Mouse (Mus musculus) hematopoietic stem cell, adult 5-6 weeks (primary cell): ENCODE results near the gene Tmem150b. TPM values are rescaled to one million over a fixed set of nuclear protein-coding genes. Genes with fewer than 3 reads are reported as not detected.

Experiments used
- ATAC-seq, 2 experiments: fragments of 125-278 bp in 1 of 2; replicated peaks in 1 of 2; 2 replicates each; pipeline ENCODE4 v1.8.0; 2016 to 2017; ENCODE audit warnings: inconsistent platforms in 2 of 2, mild to moderate bottlenecking in 2 of 2, moderate number of reproducible peaks in 2 of 2, low read depth in 1 of 2, moderate TSS enrichment in 1 of 2; ENCODE audit not compliant: low FRiP score in 2 of 2, poor library complexity in 2 of 2, severe bottlenecking in 2 of 2, insufficient read depth in 1 of 2, low TSS enrichment in 1 of 2
- total RNA-seq: library from RNA; stranded (forward); fragments of 172-1452, 232-1000 nt; gene quantifications from 2 replicates; pipeline ENCODE4 v1.2.3, GENCODE M21; 2017

The Tmem150b gene
- total RNA-seq, 1 experiment from 2014 or later: 5.0 TPM

DNA sequence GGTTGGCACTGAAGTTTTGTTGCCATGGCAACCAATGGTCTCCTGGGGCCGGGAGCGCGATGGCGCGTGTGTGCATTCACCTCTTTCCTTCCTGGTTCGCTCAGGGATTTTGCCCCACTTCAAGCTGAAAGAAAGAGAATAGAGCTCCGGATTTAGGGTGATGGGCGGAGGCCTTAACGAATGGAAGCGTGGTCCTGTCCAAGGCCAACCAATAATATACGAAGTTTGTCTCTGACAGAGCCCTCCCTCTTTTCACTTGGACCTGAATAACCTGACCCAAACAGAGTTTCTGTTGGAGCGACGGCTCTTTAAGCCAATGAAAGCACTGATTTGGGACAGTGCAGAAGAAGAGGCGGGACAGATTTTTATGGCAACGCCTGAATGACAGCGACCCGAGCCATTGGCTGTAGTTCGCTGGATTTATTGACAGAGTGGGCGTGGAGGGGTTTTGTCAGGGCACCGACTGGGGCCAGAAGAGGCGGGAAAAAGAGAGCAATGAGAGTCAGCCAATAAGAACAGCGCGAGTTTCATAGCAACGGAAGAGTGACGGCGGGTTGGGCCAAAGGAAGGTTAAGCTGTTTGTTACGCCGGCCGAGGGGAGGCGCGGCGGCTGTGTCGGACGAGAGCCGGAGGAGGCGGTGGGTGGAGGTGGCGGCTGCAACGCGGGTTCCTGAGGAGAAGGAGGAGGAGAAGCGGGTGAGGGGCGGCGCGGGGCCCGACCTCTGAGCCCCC, 14.7 kb upstream of the Tmem150b start, which contains the start of gene Kmt5c:
Gene Kmt5c, plus strand, starts transcription at position 572 of the 732 bp plus-strand sequence.
- peak; percentile 92 to 94 for ATAC-seq

DNA sequence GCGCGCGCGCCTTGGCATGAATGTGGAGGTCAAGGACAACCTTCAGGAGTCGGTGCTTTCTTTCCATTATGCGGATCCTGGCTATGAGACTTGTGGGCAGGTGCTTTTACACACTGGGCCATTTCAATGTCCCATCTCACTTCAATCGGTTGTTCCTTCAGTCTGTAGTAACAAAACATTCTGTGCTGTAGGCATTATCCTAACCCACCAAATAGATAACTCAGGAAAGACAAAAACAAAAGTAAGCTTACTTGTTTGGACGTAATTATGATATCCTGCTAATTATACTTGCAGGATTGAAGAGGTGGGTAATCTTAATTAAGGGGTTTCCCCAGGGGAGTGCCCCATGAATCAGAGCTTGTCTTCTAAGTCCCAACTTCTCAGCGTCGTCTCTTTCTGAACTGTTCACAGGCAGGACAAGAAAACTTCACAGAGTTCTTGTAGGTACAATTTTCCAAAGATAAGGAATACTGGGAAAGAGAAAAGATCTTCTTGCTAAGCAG, 14.0 kb upstream of the Tmem150b start:
- ATAC-seq: no peak

DNA sequence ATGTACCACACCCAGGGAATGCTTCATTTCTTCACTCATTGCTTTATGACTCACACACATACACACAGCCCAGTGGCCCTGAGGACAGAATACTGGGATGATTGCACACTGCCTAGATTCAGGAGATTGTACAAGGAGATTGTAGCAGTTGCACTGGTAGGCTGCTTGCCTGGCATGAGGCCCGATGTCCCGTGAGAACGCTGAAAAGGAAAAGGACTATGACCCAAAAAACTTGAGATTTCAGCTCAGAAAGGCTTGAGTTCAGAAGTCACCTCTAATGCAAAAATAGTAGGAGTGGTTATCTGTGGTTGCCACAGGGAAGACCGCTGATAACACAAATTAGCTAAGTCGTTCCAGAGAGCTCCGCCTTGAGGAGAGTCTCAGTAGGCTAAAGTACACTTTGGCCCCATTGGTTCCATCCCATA, 7.9 kb upstream of the Tmem150b start:
- no peak for ATAC-seq

DNA sequence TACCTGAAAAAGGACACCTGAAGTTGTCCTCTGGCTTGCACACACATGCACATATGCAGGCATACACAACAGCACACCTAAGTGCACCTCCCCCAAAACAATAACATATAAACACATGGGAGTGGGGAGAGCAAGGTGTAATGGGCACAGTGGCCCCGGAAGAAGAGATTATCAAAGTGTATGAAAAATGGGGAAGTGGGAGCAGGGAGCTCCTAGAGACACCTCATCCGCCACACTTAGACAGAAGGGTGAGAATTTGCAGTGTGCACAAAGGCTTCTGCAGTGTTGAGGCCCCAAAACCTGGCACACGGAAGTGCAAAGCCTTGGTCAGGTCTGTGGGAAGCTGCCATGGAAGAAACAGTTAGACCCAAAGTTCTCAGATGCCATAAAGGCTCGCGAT, 6.0 kb upstream of the Tmem150b start:
- ATAC-seq: peak in 1 of 2 experiments; percentile 21; a peak in 1 of 4 replicates

DNA sequence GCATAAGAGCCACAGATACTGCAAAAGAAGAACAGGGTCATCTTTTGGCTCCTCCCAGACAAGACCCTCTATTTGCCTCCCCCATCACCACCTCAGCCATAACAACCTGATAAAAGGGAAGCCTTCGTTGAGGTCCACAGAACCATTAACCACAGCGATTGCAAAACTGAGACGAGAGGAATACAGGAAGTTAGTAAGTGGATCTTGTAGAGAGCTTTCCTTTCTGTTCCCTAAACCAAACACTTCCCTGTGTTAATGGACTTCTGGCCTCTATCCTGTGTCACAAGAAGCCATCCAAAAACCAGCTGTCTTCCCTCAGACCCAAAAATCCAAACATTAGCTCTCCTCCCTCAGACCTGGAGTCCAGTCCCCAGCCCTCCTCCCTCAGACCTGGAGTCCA, 690 bp downstream of the Tmem150b start:
- ATAC-seq: peak; percentile 61; a peak in 2 of 4 replicates

DNA sequence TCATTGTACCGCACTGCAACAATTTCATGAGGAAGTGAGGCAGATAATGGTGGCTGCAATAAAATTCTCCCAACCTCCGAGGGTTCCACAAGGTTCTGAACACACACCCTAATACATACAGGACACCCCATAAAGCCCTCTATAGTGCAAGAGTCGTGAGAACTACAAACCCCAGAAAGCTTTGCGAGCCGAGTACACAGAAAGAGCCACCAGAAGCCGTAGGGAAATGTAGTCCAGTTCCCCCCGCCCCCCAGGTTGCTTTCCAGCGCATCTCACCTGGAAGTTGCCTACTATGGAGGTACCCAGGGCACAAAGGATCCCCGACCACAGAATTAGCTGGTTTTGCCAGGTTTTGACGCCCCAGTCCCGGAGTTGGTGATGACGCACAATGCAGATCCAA, 1.5 kb downstream of the Tmem150b start:
- peak in 1 of 2 experiments; percentile 39; a peak in 2 of 4 replicates for ATAC-seq

DNA sequence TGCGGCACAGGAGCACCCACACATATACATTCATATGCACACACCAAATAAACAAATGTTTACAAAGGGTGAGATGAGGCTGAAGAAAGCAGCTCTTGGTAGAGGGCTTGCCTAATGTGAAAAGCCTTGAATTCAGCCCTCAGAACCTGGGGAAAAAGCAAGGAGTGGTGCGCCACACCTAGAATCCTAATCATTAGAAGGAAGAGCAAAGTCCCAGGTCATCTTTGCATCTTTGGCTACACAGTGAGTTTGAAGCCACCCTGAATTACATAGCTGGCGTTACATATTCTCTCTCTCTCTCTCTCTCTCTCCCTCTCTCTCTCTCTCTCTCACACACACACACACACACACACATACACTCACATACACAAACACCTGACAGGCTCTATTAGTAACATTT, 5.8 kb downstream of the Tmem150b start:
- no peak for ATAC-seq

DNA sequence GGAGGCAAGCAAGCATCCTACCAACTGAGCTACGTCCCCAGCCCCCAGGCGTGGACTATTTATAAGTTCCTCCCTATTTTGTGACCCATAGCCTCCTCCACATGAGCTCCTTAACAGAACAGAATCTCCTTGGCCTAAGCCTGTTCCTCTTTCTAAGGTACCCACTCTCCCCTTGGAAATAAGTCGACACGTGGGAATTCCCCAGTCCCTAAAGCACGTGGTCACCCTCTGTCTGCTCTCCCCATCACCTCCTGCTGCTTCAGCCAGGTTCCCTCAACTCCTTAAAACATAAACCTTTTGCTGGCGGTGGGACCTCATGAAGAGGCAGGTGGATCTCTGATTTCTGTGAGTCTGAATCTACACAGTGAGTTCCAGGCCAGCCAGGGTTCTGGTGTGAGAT, 8.1 kb downstream of the Tmem150b start:
- ATAC-seq: no peak

DNA sequence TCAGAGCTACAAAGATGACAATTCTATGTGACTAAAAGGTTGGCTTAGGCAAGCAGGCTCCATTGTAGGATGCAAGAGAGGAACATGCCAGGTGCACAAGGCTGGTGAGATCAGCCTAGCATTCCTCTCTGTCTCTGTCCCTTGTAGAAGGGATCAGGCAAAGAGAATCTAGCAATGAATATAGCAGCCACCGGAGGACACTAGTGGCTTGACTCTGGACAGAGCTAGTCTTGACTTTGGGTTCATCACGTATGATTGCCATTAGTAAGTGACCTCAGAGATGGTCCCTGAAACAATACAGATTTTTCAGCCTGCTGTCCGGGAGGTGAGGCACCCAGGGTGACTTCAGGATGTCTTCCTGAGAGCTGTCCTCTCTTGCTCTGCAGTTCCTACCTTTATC, 12.5 kb downstream of the Tmem150b start:
- no peak; a peak in 1 of 4 replicates for ATAC-seq

DNA sequence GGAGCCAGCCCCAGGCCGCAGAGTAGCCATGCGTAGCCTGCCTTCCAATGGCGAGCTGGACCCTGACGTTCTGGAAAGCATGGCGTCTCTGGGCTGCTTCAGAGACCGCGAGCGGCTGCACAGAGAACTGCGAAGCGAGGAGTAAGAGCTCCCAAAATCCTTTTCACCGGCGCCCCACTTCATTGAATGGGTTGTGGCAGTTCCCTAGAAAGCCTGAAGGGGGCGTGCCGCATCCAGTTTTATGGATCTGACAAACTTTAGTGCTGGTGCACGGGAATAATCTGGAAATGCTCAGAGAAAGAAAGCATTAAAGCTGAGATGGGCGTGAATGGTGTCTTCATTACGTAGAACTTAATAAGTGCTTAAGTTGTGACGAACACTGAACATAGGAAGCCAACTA, 20.0 kb downstream of the Tmem150b start:
- peak; percentile 41 to 48; a peak in 3 of 4 replicates for ATAC-seq

DNA sequence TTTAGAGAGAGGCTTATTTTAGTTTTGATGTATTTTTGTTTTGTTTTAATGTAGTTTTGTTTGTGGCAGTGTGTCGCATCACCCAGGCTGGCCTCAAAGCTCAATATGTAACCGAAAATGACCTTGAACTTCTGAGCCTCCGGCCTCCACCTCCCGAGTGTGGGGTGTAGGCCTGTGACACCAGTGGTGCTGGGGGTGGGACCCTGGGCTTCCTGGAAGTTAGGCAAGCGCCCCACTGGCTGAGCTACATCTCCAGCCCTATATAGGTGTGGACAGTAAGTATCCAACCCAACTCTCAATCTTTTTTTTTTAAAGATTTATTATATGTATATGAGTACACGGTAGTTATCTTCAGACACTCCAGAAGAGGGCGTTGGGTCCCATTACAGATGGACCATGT, 21.9 kb downstream of the Tmem150b start:
- ATAC-seq: no peak

DNA sequence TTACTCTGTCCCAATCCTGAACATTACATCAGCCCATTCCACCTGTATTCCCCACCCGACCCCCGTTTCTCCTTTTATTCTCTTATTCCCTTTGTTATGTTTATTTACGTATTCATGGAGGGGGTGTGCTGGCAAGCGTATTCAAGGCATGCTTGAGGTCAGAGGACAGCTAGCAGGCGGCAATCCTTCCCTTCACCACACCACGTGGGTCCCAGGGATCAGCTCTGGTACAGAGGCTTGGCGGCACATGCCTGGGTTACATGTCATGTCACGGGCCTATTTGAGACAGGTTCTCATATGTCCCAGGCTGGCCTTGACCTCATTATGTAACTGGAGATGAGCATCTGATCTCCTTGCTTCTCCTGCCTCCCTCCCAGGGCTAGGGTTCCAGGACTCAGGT, 22.7 kb downstream of the Tmem150b start:
- no peak for ATAC-seq

DNA sequence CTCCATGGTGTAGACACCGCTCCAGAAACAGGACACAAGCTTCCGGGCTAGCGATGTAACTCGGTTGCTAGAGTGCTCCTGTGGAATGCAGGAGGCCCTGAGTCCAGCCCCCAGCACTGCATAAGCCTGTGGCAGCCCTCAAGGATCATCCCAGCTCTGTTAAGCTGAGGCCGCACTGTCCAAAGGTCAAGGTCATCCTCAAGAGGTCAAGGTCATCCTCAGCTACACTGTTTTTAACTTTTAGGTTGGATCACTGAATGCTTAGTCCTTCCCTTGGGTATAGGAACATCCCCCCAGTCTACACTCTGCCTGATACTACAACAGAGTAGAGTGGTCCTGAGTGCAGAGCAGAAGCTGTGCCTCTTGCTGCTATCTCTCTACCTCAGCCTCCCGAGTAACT, 32.0 kb downstream of the Tmem150b start:
- ATAC-seq: no peak

DNA sequence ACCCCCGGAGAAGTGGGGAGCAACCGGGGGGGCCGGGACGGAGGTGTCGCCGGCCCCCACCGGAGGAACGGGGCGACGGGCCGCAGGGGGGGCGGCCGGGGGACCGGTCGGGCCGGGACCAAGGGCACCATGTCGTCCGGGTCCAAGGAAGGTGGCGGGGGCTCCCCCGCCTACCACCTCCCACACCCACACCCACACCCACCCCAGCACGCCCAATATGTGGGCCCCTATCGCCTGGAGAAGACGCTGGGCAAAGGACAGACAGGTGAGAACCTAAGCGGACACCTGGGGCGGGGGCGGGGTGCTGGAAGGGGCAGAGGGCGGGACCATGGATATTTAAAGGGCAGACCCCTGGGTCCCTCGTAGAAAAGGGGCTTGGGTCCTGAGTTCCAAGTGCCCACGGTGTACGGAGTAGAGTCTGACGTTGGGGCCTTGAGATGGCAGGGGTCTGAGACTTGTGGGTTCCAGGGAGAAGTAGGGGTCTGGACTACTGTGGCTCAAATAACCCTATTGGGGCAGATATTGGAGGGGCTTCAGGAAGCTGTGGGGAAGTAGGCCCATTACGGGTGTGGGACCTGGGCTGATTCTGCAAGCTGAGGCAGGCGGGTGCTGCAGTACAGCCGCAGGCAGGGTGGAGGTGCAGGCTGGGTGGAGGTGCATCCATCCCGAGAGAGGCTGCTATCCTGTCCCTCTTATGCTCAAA, 33.9 kb downstream of the Tmem150b start:
- ATAC-seq: peak in 1 of 2 experiments; percentile 56; a peak in 2 of 4 replicates

DNA sequence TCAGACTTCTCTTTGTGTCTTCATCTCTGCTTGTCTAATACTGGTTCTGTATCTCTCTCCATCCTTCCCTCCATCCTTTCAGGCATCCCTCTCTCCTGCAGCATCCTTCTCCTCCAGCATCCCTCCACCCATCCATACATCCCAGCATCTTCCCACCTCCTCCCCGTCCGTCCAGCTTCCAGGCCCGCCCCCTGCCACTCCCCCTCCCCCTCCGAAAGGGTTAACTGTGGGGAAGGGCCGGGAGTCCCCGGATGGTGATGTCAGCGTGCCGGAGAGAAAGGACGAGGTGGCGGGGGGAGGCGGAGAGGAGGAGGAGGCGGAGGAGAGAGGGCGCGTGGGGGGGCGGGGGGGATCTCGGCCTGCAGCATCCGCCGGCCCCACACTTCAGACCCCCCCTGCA, 34.7 kb downstream of the Tmem150b start, which contains the start of gene Brsk1:
Gene Brsk1, plus strand, starts transcription at position 218 of the 400 bp plus-strand sequence.
- ATAC-seq: no peak

DNA sequence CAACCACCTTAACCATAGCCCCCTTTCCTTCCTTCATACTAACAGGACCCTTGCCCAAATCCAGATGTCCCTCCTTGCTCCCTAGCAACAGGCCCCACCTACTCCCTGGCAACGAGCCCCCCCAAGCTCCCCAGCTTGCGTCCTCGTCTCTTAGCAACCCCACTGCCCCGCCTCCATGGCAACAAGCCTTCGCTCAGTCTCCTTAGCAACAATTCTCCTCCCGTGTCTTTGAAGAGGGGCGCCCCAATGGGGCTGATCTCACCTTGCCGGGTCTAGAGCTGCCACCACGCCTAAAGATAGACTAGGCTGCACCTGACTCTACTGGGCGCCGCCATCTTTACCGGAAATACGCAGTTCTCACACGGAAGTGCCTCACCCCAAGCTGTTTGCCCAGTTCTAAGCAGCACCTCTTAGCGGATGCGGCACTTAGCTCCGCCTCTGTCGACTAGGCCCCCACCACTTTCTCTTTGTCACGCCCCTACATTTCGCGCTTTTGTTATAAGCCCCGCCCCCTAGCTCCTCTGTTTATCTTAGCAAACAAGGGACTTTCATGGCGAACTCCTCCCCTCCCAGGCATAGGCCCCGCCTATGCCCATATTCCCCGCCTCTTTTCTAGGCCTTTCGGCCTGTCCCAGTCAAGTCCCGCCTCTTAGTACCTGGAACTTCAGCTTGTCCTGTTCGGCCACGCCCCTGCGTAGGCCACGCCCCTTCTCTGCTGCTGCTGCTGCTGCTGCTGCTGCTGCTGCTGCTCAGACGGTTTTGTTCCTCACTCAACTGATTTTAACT, 40.2 kb downstream of the Tmem150b start, which contains the start of gene Hspbp1:
Gene Hspbp1, minus strand, starts transcription at position 437 of the 786 bp plus-strand sequence.
- peak; percentile 96 to 98 for ATAC-seq

DNA sequence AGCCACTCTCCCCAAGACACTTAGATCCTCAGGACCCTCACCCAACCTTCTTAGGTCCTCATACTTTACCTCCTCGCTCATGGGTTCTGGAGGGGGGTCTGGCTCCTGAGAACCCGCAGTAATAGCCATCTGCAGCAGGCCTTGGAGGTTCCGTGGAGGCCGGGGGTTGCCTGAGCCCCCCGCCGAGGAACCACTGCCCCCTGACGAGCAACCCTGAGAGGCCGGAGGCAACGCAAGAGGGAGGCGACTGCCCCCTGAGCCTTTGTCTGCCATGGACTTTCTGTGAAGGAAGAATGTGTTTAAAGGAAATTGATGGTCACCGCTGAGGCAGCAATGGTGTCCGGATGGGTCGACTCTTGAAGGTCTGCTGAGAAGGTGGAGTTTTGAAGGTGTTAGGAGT, 40.8 kb downstream of the Tmem150b start:
- peak in 1 of 2 experiments; percentile 2; a peak in 1 of 4 replicates for ATAC-seq
